Mouse (Mus musculus) C2C12 (cell line): Measurements from ENCODE around the gene Diexf. TPM values are rescaled to one million over a fixed set of nuclear protein-coding genes. Genes with fewer than 3 reads are reported as not detected.

Experiments used
- H3K27me3 ChIP-seq: one replicate; pipeline ENCODE4 v1.6.1; 2011; ENCODE audit not compliant: control insufficient read depth, insufficient read depth, insufficient read length
- H3K36me3 ChIP-seq: one replicate; pipeline ENCODE4 v1.6.1; 2011; ENCODE audit not compliant: control insufficient read depth, insufficient read depth
- H3K4me3 ChIP-seq: one replicate; pipeline ENCODE4 v1.5.1; 2011; ENCODE audit warnings: mild to moderate bottlenecking, control low read depth; ENCODE audit not compliant: poor library complexity, insufficient read depth, severe bottlenecking
- H3K79me2 ChIP-seq: one replicate; pipeline ENCODE4 v1.6.1; 2011; ENCODE audit not compliant: control insufficient read depth, insufficient read depth
- H3K79me3 ChIP-seq: one replicate; pipeline ENCODE4 v1.6.1; 2011; ENCODE audit warnings: low read depth, control low read depth
- H3ac ChIP-seq: one replicate; pipeline ENCODE3; 2011; ENCODE audit warnings: low read depth; ENCODE audit not compliant: control insufficient read depth, insufficient read length
- CEBPB ChIP-seq: IDR thresholded peaks from one replicate; pipeline ENCODE4 v1.6.1; 2011; ENCODE audit warnings: low read depth, mild to moderate bottlenecking, control low read depth, moderate library complexity
- CTCF ChIP-seq: IDR thresholded peaks from one replicate; pipeline ENCODE4 v1.5.1; 2011; ENCODE audit not compliant: control insufficient read depth, insufficient read depth, insufficient read length
- FOSL1 ChIP-seq: IDR thresholded peaks from one replicate; pipeline ENCODE4 v1.8.0; 2011; ENCODE audit warnings: mild to moderate bottlenecking, low read length; ENCODE audit not compliant: poor library complexity, insufficient read depth, severe bottlenecking
- MAX ChIP-seq: IDR thresholded peaks from one replicate; pipeline ENCODE4 v1.6.1; 2011; ENCODE audit warnings: mild to moderate bottlenecking, control low read depth
- MYOD1 ChIP-seq: IDR thresholded peaks from one replicate; pipeline ENCODE4 v1.6.1; 2011; ENCODE audit warnings: low read depth; ENCODE audit not compliant: control insufficient read depth, insufficient read length
- MYOG ChIP-seq: IDR thresholded peaks from one replicate; pipeline ENCODE4 v1.6.1; 2011; ENCODE audit not compliant: control insufficient read depth, insufficient read length; ENCODE audit errors: extremely low read depth
- USF1 ChIP-seq: IDR thresholded peaks from one replicate; pipeline ENCODE4 v1.6.1; 2011; ENCODE audit warnings: low read depth, mild to moderate bottlenecking, control low read depth, moderate library complexity
- polyA plus RNA-seq: library from polyadenylated mRNA; unstranded; fragments of >200 nt; fragmentation: generic; extraction: Trizol; gene quantifications from one replicate; pipeline ENCODE4 v1.2.1, GENCODE M21; 2012; ENCODE audit warnings: missing spikeins

Diexf gene
- polyA plus RNA-seq, 1 experiment: 10.6 TPM

- H3K36me3 ChIP-seq: no peaks in the 10 kb centered on the region
- H3K27me3 ChIP-seq: peaks cover 4% of the 10 kb centered on the region
- H3K79me2 ChIP-seq: peaks cover 14% of the 10 kb centered on the region
- TF ChIP-seq CTCF (no peak), MAX (no peak), USF1 (no peak), FOSL1 (no peak), MYOG (no peak), MYOD1 (no peak), CEBPB (no peak)
- H3K4me3 ChIP-seq: no peak overlapping the region
- H3ac ChIP-seq: no peak overlapping the region
- peaks cover 11% of the 10 kb centered on the region for H3K79me3 ChIP-seq
Observed at GRCm38 (mm10) chr1:193133726-193134125, 3.7 kb upstream of the Diexf start.

DNA sequence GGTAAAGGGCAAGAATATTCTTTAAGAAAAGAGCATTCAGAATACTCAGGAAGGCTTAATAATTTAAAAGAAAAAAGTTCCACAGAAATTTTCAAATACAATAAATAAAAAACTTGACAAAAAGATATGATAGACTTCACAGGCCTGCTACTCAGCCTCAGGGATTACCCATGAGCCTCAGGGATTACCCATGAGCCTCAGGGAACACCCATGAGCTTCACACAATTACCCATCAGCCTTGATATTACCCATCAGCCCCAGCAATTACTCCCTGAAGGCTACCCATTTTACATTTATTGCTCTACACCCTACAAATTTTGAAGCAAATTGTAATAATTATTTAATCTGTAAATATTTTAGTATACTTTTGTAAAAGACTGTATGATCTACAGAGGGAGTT is 2.3 kb upstream of the Diexf start:
- H3K79me3 ChIP-seq: peaks cover 21% of the 10 kb centered on the region
- no peak overlapping the region for H3ac ChIP-seq
- H3K27me3 ChIP-seq: no peaks in the 10 kb centered on the region
- no peak for TF ChIP-seq MYOG
- TF ChIP-seq FOSL1: no peak
- no peak for TF ChIP-seq CEBPB
- TF ChIP-seq USF1: no peak
- no peak for TF ChIP-seq CTCF
- no peak for TF ChIP-seq MYOD1
- no peak for TF ChIP-seq MAX
- no peak overlapping the region for H3K4me3 ChIP-seq
- peaks cover 28% of the 10 kb centered on the region for H3K79me2 ChIP-seq
- H3K36me3 ChIP-seq: peaks cover 9% of the 10 kb centered on the region

GRCm38 (mm10) chr1:193131311-193131948 is 1.4 kb upstream of the Diexf start:
- Histone ChIP-seq H3ac (no peak overlapping the region), H3K27me3 (no peaks in the 10 kb centered on the region), H3K36me3 (peaks cover 18% of the 10 kb centered on the region), H3K4me3 (no peak overlapping the region), H3K79me2 (peaks cover 37% of the 10 kb centered on the region), H3K79me3 (peaks cover 21% of the 10 kb centered on the region)
- TF ChIP-seq MYOD1: no peak
- TF ChIP-seq CTCF: no peak
- TF ChIP-seq MAX: no peak
- TF ChIP-seq MYOG: no peak
- no peak for TF ChIP-seq USF1
- TF ChIP-seq CEBPB: no peak
- no peak for TF ChIP-seq FOSL1

DNA sequence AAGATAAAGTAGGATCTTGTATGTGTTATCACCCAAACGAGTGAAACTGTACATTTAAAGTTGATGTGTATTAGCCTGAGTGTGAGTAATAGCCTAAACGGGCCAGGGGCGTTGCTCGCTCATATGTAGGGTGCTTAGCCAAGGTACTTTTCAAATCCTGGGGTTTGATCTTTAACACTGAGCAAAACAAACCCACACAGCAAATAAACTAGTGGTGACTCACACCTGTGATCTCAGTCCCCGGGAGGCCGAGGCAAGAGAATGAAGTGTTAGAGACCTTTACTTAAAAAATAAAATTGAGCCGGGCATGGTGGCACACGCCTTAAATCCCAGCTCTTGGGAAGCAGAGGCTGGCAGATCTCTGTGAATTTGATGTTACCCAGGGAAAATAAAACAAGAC is 767 bp upstream of the Diexf start:
- H3K79me2 ChIP-seq: peaks cover 41% of the 10 kb centered on the region
- no peaks in the 10 kb centered on the region for H3K27me3 ChIP-seq
- no peak overlapping the region for H3K4me3 ChIP-seq
- H3K79me3 ChIP-seq: peaks cover 21% of the 10 kb centered on the region
- peaks cover 21% of the 10 kb centered on the region for H3K36me3 ChIP-seq
- no peak for TF ChIP-seq MYOD1
- no peak for TF ChIP-seq CEBPB
- no peak for TF ChIP-seq FOSL1
- no peak for TF ChIP-seq CTCF
- no peak overlapping the region for H3ac ChIP-seq

DNA sequence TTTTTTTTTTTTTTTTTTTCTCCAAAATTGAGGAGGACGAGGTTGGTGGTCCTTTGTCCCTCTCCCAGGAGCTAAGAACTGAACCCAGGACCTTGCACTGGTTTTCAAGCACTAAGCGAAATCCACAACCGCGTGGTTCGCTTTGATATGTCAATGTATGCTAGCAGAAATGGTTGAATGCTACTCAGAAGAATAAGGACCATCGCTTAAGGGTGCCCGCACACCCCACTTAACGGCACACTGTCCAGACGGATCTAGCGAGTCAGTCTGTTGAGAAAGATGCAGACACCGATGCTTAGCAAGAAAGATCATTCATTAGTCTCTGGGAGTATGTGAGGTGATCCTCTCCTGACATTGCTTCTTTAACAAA is 369 bp upstream of the Diexf start:
- TF ChIP-seq MYOG (no peak), CEBPB (no peak), MYOD1 (no peak), USF1 (no peak), FOSL1 (no peak)
- H3K79me2 ChIP-seq: peaks cover 44% of the 10 kb centered on the region
- no peak overlapping the region for H3ac ChIP-seq
- peak overlapping the region; percentile 95 for H3K4me3 ChIP-seq
- H3K36me3 ChIP-seq: peaks cover 22% of the 10 kb centered on the region
- H3K27me3 ChIP-seq: no peaks in the 10 kb centered on the region
- H3K79me3 ChIP-seq: peaks cover 22% of the 10 kb centered on the region

DNA sequence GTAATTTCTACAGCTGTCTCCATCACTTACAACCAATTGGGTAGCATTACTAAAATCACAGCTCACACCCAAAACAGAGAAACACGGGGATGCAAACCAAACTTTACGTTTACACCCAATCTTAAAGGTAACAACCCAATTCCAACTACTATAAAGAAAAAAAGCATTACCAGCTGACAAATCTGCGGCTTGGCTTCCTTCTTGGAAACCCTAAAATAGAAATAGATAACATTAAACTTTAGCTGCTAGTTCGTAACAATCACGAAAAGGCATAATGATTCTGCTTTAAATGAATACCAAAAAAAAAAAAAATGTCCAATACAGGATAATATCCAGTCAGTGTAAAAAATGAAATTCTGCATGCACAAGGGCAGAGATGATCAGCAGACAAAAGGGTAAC is 751 bp downstream of the Diexf start:
- peaks cover 55% of the 10 kb centered on the region for H3K79me2 ChIP-seq
- no peaks in the 10 kb centered on the region for H3K27me3 ChIP-seq
- H3ac ChIP-seq: peak overlapping the region; percentile 83
- TF ChIP-seq USF1: no peak
- no peak for TF ChIP-seq CTCF
- TF ChIP-seq FOSL1: no peak
- no peak for TF ChIP-seq CEBPB
- no peak for TF ChIP-seq MAX
- no peak for TF ChIP-seq MYOD1
- no peak for TF ChIP-seq MYOG
- peaks cover 24% of the 10 kb centered on the region for H3K79me3 ChIP-seq
- peak overlapping the region; percentile 95 for H3K4me3 ChIP-seq
- H3K36me3 ChIP-seq: peaks cover 32% of the 10 kb centered on the region
